Mouse (Mus musculus) lung, postnatal 0 days (tissue): ENCODE results near the gene Nabp2.

ENCODE experiments used
- CTCF ChIP-seq: IDR thresholded peaks from 2 replicates; pipeline ENCODE4 v1.5.1; 2016; ENCODE audit warnings: antibody characterized with exemption, mild to moderate bottlenecking
- EP300 ChIP-seq: IDR thresholded peaks from 2 replicates; pipeline ENCODE4 v1.6.1; 2016; ENCODE audit warnings: antibody characterized with exemption, mild to moderate bottlenecking, control low read depth

GRCm38 (mm10) chr10:128396716-128397264, 14.5 kb downstream of the Nabp2 start:
- TF ChIP-seq CTCF: no peak
- no peak for TF ChIP-seq EP300
